Mouse (Mus musculus) heart, postnatal 25 days (tissue): ENCODE data around the gene Tmem240. TPM values are rescaled to one million over a fixed set of nuclear protein-coding genes. Genes with fewer than 3 reads are reported as not detected.
"Not testable (repeated sequence)": the region's sequence is repeated elsewhere in the genome, so short reads cannot be mapped to it uniquely, and the experiment has no call there.

Source experiments
- DNase-seq: peaks from one replicate; pipeline ENCODE4 v3.0.0; 2022; ENCODE audit warnings: low spot score
- intact Hi-C: fragments of 180-260 bp; cut with DNase I; formaldehyde crosslinking; loops from one replicate; pipeline ENCODE4 v1.15.1; 2025
- total RNA-seq, 2 experiments: library from RNA; stranded (reverse); gene quantifications; 2 replicates each; pipeline ENCODE4 v1.2.3; 2021

Tmem240 gene
- total RNA-seq, 2 experiments from 2014 or later = 0.60 to 0.87 TPM

DNA sequence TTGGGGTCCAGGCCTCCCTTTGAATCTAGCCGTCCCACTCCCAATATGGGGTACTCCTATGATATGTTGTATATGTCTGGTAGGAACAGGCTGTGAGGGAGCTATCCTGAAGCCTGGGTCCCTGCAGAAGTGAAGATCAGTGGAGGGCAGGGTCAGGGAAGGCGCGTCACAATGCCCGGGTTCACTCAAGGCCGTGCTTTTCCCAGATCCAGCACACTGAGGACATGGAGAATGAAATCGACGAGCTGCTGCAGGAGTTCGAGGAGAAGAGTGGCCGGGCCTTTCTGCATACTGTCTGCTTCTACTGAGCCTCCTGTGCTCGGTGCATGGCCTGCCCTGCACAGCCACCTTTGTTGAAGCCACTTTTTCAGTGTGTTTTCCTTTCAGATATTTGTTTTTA, 1.3 kb upstream of the Tmem240 start:
- DNase-seq = no peak
- intact Hi-C loops = no loop called here

DNA sequence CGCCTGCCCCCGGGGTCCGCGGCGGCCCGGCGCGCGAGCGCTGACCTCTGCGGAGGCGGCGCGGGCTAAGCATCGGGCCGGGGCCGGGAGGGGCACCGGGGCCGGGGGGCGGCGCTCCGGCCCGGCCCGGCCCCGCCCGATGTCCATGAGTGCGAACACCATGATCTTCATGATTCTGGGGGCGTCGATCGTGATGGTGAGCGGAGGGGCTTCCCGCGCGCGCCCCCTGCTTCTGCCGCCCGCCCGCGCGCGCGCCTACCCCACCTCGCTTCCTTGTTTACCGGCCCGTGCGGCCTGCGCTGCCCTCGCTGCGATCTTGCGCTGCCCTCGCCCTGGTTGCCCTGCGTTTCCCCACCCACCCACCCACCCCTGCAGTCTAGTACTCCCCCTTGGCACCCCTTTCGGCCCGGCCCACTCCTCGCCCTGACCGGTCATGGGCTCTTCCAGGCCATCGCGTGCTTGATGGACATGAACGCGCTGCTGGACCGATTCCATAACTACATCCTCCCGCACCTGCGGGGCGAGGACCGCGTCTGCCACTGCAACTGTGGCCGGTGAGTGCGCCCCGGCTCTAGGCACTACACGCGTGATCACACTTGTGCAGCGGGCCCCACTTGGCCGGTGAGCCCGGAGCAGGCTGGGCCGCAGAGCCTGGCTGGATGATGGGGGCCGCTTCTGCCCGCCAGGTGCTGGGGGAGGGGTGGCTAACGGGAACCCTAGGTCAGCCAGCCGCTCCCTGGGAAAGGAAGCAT, 527 bp downstream of the Tmem240 start:
- intact Hi-C loops = no loop called here
- DNase-seq = peak; percentile 23

DNA sequence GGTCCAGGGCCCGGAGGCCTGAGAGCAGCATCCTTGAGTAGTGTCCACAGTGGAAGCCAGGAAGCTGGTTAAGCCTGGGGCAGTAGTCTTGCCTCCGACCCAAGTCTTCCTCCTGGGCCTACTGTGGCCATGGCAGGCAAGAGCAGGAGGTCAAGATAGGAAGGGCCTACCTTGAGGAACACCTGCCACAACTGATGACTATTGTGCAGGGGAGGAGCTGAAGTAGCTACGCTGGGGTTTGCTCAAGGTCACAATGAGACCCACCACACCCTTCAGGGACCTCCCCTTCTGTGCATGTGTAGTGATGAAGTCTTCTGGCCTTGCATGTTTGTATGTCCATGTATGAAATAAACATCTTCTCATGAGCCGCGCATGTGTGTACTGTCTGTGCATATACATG, 1.2 kb downstream of the Tmem240 start:
- intact Hi-C loops = no loop called here
- DNase-seq = no peak

DNA sequence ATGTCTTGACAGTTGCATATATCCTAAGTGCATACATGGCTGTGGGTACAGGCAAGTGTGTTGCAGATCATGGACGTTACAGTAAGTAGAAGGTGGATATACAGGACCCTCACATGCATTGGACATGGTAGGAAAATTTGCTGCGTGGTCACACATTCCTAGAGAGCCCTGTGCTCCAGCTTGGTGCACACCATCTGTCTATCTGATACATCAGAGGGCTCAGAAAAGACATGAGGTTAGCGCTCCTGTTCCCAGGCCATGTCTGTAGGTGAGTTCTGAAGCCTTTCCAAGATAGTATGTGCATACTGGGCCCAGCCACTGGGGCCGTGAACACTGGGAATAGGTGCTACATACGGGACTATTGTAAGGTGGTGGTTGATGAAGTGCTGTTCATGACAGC, 1.8 kb downstream of the Tmem240 start:
- intact Hi-C loops = no loop called here
- no peak for DNase-seq

DNA sequence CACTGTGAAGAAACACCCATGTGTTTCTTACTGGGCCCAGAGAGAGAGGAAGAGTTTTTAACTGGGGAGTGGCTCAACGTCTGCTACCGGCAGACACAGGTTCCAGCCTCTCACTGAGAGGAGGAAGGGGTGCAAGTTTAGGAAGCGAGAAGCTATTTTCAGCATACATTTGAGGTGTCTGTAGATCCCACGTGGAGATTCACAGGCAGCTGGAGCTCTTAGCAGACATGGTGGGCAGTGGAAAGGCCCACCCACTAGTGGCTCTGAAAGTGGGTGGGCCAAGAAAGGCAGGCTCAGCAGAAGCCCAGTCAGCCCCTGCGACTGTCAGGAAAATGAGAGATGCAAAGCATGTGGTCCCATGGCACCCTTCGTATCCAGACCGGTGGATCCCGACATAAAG, 3.7 kb downstream of the Tmem240 start:
- DNase-seq = no peak
- intact Hi-C loops = no loop called here

DNA sequence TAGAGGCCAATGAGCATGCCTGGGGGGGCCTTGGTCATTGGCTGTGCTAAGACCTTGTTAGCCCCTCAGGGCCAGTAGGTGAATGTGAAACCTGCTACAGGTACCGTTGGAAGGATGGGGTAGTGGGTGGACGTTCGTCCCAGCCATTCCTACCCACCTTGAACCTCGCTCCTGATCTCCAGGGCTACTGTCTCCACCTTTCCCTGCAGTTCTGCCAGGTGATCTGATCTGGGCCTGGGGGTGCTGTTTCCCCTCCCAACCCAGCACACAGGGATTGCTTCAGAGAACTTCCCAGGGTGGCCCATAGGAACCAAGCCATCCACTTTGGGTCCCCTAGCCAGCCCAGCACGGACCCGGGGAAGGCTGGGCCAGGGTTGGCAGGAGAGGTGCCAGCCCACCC, 4.6 kb downstream of the Tmem240 start:
- no peak for DNase-seq
- intact Hi-C loops = no loop called here

DNA sequence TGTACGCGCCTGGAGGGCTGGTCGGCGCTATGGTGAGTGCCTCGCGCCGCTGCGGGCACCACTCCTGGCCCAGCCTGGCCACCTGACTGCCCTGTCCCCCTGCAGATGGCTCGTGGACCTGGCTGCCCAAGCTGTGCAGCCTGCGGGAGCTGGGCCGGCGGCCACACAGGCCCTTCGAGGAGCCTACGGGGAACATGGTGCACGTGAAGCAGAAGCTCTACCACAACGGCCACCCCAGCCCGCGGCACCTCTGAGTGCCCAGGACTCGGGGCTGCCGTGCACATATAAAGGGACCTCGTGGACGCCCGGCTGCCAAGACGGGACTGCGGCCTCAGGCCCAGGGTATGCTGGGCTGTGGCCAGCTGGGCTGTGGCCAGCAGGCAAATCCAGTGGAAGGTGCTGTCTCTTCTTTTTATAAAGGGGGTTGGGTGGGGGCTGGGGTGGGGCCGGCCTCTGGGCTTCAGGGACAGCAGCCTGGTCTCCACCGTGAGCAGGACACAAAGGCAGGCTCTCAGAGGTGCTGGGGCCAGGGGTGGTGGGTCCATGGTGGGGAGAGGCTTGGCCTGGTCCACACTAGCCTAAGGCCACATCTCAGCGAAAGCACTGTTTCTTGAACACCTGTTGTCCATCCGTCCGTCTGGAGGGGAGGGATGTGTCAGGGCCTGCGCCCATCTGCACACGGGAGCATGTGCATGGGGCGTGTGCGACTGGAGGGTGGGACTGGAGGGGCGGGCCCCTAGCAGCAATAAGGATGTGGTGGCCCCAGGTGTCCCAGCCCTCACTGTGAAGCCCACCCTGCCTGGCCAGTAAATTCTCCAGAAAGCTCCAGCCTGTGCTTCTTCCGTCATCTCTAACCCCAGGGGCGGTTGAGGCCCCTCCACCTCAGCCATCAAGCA, 5.4 kb downstream of the Tmem240 start:
- DNase-seq = no peak
- intact Hi-C loops = no loop called here

DNA sequence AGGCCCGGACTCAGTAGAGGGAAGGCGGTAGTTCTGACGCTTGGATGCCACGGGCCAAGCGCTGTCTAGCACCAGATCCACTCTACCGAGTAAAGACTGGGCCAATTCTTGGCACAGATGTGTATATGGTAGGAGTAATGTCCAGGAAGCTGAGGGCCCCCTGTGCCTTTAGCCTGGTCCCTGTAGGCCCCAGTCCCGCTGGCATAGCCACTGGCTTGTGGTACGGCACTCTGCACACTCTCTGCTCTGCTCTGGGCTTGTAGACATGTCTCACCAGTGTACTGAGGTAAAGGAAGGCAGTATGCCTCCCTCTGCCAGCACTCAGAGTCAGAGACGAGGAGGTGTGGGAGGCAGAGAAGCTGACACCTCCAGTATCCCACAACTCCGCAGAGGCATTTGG, 6.1 kb downstream of the Tmem240 start:
- DNase-seq, intact Hi-C loops: not testable (repeated sequence)

DNA sequence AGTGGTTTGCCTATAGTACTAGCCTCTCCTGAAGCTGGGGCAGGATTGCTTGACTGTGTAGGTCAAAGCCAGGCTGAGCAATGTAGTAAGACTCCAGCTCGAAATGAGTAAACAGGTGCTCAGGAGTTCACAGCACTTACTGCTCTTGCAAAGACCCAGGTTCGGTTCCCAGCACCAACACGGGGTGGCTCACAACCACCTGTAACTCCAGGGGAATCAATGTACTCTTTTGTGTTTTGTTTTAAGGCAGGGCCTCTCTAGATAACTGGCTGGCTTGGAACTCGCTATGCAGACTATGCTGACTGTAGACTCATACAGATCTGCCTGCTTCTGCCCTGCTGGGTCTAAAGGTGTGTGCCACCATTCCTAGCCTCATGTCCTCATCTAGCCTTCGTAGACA, 8.1 kb downstream of the Tmem240 start:
- intact Hi-C loops = no loop called here
- no peak for DNase-seq

DNA sequence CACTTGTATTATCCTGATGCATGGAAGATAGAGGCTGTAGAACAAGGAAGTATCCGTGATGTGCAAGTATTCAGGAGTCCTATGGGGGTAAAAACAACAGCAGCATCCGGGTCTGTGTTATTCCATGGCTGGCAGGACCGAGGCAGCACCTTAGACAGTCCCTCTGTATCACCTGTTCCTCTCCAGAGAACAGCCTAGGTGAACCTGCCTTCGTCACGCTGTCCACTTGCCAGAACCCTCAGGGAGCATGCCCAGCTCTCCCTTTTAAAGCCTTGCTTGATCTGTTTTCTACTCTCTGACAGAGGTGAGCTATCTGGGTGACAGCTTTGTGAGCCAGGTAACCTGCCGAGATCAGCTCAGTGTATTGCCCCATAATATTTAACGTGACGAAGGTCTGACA, 9.9 kb downstream of the Tmem240 start:
- DNase-seq = no peak
- intact Hi-C loops = no loop called here

DNA sequence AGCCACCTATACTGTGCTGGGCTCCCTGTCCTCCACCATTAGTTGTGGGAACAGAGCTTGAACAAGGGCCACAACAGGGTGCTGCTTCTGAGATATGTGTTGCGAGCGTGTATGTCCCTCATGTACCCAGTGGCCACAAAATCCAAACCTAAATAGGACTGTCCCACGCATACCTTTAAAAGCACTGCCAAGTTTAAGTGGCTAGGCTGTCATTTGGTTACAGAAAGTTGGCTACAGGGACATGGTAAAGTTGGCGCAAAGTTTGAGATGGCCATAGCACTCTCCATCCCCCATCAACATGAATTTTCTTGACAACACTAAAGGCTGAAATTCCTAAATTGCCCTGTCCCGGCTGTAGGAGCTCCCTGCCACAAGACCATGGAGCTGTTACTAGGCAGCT, 10.5 kb downstream of the Tmem240 start:
- intact Hi-C loops = no loop called here
- DNase-seq = no peak

DNA sequence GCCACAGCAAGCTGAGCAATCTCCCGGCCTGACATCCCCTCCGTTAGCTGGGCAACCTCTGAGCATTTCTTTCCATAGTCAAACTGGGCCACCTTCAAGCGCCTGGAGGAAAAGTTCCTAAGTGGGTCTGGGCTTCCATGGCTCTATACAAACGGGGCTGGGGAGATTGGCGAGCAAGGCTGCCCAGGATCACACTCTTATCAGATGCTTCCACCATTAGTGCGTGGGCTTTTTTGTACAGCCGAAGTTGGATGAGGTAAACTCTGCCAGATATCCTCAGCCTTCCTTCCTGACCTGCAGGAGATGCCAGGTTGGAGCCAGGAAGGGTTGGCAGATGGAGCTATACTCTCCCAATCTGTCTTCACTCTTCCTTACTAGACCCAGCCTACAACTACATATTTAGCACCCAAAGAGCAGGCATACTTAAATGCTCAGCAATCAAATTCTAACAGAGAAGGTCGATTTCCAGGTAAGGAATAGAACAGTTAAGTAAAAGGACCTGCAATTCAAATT, 11.5 kb downstream of the Tmem240 start:
- DNase-seq = no peak
- intact Hi-C loops = no loop called here

DNA sequence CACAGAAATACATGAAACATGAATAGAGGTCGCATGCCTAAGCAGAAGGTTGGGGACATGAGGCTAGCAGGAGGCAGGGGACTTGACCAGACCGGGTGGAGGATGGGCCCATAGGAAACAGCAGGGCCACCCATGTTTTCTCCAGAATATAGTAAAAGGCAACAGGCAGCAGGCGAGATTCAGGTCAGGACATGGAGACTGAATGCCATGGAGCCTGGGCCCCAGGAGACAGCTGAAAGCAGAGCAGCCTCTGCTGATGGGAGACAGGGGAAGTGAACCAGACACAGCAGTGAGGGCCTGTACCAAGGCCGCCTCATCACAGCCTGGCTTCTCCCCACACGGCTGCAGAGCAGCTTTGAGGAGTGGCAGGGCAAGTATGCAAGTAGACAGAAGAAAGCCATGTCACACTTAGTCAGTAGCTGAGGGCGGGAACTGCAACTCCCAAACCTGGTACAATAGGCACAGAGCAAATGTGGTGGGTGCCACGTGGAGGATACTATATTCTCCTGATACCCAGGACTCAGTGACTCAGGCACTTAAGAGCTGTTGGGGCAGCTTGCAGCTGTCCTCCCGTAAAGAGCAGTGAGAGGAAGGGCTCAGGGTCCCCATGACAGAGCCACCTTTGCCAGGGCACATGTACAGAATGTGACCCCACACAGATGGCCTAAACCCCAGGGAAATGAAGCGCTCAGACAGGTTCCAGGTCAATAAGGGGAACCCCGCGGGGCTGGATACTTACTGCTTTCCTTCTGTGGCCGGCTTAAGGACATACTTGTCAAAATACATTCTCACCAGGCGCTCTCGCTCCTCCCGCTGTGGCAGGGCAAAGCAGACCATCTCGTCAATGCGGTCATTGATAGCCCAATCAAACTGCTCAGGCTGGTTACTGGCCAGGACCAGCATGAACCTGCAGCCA, 12.2 kb downstream of the Tmem240 start:
- intact Hi-C loops = no loop called here
- DNase-seq = no peak

DNA sequence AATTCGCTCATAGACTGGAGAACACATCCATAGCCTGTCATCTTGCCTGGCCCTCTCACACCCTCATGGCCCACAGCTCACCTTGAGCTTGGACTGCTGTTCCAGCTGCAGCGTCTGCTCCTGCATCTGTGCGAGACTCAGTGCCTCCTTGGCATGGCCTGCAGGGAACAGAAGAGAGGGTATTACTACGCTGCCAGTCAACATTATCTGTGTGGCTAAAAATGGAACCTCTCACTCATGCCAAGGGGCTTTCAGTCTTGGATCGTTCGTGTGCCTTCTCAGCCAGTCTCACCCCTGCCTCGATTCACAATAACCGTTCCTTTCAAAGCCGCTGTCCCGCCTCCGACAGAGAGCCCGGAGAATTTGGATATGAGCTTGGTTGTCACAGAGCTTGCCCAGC, 22.4 kb downstream of the Tmem240 start:
- intact Hi-C loops = no loop called here
- no peak for DNase-seq

DNA sequence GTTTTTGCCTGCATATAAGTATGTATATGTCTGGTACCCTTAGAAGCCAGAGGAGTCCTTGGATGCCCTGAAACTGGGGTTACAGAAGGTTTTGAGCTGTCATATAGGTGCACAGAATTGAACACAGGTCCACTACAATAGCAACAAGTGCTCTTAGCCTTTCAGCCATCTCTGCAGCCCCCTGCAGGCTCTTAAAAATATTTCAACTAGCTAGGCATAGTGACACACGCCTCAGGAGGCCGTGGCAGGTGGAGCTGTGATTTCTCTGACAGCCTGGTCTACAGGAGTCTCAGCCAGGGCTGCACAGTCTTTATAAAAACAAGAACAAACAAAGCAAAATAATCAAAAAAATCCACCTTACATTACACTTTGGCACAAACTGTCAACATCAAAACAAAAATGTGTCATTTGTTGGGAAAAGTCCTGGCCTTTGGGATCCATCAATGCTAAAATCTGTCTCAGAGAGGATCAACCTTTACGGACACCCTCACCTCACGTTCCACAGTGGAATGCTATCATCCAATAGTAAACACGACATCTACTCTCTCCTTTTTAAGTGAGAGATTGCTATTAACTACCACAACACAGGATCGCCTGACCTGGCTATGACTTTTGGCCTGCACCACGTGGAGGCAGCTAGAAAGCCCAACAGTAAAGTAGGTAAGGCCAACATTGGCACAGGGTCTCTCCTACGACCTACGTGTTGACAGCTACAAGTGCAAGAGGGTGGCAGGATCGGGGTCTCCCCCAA, 25.4 kb downstream of the Tmem240 start:
- intact Hi-C loops = no loop called here
- no peak for DNase-seq

DNA sequence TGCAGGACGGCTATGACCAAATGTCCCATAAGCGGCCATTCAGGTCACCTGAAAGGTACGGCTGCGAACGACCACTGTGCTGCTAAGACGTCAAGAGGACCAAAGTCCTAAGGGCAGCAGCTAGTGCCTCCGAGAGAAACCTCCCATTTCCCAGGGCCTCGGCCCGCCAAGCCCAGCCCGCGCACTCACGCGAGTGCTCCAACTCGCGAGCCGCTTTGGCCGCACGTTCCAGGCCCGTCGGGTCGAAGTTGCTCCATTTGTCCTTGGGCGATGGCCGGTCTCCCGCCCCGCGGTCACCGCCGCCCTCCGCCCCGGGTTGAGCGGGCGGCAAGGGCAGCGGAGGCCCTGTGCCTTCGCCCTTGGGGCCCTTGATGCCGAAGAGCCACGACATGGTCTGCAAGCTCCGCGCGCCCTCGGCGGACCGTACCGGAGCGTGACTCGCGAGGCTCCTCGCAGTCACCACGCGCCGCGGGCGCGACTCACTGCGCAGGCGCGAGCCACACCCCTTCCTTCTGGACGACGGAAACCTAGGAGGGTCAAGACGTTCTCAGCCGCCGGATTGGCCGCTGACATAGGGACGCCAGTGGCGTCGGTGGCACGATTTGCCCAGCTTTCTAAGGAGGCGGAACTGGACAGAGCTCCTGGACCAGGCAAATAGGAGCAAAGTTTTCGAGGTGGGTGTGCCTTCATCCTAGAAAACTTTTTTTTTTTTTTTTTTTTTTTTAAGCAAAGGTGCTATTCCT, 26.2 kb downstream of the Tmem240 start, which contains the start of gene Atad3a:
TSS of gene Atad3a (minus strand) at position 481 of the 743 bp plus-strand sequence.
- DNase-seq = peak; percentile 93
- intact Hi-C loops = no loop called here

DNA sequence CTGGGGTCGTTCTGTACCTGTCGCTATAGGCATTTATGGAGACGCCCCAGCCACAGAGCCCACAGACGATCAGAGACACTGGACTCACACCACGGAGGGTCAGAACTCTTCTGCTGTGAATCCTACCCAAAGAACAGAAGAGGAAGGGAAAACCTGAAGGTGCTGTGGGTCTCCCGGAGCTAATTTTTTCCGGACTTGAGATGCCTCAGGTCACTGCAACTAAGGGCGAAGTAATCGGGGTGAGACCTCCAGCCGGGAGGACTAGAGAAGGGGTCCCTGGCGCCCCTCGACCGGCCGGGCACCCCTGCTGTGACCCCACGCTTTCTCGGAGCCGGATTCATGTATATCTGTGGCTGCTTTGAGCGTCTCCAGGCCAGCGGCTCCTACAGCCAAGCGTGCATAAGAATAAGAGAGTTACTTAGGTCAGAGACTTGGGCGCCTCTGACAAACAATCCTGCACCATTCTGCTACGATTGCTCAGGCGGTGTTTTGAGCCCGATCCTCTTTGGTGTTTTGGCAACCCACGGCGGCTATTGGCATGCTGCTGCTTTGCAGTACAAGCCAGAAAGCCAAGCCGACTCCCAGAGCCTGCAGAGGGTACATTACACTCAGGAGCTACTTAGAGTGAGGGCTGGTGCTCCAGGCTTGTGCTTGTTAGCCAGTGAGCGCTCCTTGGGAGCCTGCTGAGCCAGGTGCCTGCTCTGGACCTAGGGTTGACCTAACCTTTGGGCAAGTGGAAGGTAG, 26.9 kb downstream of the Tmem240 start:
- intact Hi-C loops = no loop called here

DNA sequence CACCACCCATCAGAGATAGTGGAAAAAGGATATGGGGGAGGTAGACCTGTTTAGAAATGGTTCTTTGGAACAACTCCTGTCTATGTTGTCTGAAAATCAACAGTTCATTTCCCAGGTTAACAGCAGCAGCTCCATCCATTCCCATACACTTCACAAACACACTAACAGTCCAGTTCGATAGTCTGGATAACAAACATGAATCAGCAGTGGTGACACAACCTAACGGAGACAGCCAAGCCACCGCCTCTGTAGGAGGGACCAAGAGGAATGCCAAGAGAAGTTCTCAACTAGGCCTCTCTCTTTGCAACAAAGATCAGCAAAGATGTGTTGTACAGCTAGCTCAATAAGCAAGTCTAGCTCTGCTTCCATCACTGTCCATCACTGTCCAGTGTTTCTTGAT, 27.8 kb downstream of the Tmem240 start:
- intact Hi-C loops = no loop called here
- DNase-seq = no peak

More for the DNA sequence above, 26.9 kb downstream of the Tmem240 start:
- DNase-seq = no peak
